Mouse (Mus musculus): Measurements from ENCODE around the gene Runx1.

The Runx1 gene

DNA sequence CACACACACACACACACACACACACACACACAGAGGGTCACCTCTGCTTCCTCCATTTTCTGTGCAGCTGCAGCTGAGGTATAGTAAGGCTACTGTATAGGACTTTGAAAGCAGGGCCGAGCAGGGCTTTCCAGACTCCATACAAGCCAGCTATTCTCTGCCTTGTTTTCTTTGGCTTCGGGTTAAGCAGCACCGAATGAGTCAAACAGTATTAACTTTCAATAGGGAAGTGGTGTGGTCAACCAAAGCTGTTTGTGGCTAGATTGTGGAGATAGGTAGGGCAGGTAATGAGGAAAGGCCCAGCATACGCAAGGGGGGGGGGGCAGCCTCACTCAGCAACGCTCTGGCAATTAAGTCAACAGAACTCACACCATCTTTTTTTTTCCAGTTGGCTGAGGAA is 172.1 kb downstream of the Runx1 start:
- DNase-seq (ENCODE audit: low spot score) = no peak

GRCm38 (mm10) chr16:92651256-92651655 is 174.7 kb downstream of the Runx1 start:
- no peak for DNase-seq (ENCODE audit: low spot score)

GRCm38 (mm10) chr16:92646153-92646552 is 179.8 kb downstream of the Runx1 start:
- no peak for DNase-seq (ENCODE audit: low spot score)

DNA sequence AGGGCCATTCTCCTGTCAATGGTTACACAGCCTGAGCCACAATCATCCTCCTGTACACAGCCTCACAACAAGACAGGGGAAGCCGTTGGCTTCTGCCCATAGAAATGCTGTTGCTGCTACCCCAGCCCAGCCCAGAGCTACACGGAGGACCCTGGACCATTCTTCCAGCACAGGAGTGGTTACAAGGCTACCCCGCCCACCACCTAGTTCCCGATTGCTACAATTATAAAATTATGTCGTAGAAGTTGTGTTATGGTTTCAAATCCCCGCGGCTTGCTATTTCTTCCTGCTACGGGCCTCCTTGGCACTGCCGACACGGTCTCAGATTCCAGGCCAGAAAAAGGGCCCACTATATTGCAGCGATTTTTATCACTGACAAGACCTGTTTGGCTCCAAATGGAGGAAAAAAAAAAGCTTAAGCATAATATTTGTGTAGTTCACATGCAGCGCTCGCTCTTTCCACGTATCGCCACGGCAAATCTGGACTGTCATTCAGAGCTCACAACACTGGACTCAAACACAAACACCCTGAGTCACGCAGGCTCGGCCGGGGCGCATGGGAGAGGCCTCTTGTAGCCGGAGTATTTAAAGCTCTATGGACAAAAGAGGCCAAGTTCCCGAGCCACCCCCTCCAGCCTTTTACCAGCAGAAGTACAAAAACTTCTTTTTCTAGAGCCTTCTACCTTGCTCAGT is 180.4 kb downstream of the Runx1 start:
- DNase-seq (ENCODE audit: low spot score) = no peak

GRCm38 (mm10) chr16:92644718-92645422 is 181.1 kb downstream of the Runx1 start:
- no peak for DNase-seq (ENCODE audit: low spot score)

- DNase-seq (ENCODE audit: low spot score) = no peak
Observed at GRCm38 (mm10) chr16:92644315-92644714, 181.6 kb downstream of the Runx1 start.

DNA sequence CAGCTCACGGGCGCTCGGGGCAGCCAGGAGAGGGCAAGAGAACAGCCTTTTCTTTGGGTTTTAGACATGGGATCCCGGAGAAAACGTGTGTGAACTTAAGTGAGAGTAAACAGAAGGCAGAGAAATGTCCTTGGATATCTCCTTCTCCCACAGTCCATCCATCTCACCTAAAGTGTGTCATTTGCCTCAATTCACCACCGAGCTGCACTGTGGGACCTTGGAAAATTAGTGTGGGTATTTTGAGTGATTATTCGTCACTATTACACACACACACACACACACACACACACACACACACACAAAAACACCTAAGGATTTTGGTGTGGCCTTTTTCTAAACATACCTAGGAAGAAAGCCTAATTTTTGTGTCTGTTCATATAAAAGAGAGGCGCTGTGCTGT is 183.7 kb downstream of the Runx1 start:
- no peak for DNase-seq (ENCODE audit: low spot score)

DNA sequence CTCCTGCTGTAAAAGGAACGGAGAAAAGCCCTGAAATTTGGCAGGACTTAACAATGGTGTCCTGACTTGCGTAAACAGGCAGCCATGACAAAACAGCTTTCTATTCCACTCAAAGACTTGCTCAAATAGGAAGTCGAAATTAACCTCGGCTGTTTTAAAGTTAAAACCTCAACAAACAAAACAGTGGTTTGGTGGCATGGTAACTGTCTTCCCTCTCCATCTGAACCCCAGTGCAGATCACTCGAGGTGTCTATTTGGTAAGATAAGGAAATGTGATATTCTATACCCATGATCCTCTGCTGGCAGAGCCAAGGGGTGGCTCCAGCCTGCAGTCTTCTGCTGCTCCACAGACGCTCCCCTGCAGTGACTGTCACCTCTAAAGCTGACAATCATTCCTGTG is 184.9 kb downstream of the Runx1 start:
- no peak for DNase-seq (ENCODE audit: low spot score)

- no peak for DNase-seq (ENCODE audit: low spot score)
Observed at GRCm38 (mm10) chr16:92639093-92639492, 186.9 kb downstream of the Runx1 start.

DNA sequence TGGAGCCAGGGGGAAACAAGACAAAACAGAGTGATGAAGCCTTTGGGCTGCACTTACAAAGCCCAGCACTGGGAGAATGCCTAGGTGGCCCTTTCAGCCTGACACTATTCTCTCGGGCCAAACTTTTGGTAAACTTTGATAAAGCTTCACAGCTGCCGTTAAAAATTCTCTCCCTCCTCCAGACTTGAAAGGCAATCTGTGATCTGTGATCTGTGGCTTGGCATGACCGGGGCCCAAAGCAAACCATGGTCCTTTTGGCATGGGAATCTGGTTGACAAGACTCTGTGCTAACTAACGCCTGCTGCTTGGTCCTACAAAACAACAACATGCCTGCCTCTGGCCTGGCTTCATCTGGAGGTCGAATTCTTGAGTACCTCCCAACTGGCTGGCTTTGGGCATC is 188.9 kb downstream of the Runx1 start:
- no peak for DNase-seq (ENCODE audit: low spot score)

GRCm38 (mm10) chr16:92632115-92632763 is 193.7 kb downstream of the Runx1 start:
- DNase-seq (ENCODE audit: low spot score) = no peak

DNA sequence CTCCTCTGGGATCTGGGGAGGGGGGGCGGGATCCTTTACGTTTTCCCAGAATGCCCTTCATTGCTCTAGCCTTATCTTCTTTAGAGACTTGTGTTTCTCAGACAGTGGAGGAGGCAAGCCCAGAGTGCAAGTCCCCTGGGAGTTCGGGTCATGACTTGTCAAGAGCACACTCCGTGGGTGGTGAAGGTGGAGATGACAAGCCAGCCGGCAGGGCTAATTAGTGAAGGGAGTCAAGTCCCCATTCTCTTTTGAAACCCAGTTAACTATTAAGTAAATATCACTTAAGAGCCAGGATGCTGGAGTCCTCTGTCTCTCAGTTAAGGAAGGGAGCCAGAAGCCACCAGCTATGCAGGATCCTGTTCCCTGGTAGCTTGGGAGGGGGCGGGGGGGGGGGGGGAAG is 194.3 kb downstream of the Runx1 start:
- no peak for DNase-seq (ENCODE audit: low spot score)

DNA sequence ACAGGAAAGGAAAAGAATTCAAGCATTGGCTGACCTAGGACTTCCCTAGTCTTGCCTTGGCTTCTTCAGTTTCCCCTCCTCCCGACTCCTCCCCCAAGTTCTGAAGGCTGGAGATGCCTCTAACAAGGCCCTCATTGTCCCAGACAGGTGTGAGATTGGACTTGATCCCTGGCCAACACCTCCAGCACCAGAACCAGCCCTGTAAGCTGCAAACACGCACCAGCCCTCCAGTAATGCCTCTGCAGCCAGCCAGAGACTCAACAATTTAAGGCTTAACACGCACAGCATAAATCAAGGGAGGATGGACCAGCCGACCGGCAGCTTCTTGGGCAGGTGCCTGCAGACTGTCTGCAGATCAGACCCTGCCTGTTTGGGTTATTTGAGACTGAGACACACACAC is 195.0 kb downstream of the Runx1 start:
- DNase-seq (ENCODE audit: low spot score) = no peak

GRCm38 (mm10) chr16:92629829-92630228 is 196.1 kb downstream of the Runx1 start:
- no peak for DNase-seq (ENCODE audit: low spot score)

DNA sequence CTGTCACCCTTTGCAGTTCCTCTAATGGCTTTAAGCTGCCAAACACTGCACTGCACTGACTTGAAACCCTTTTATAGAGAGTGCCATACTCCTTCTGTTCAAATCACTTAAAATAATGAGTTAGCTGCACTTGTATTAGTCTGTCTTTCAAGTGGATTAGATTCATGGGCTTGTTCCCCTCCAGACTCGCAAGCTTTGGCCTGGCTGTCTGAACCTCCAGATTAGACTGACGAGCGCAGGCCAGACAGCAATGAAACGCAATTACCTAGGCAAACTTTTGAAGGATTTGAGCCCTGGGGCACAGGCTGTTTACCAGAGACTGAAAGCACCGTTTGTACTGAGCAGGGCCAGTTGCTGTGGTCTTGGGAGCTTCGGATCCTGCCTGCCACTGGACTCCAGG is 198.7 kb downstream of the Runx1 start:
- DNase-seq (ENCODE audit: low spot score) = no peak

DNA sequence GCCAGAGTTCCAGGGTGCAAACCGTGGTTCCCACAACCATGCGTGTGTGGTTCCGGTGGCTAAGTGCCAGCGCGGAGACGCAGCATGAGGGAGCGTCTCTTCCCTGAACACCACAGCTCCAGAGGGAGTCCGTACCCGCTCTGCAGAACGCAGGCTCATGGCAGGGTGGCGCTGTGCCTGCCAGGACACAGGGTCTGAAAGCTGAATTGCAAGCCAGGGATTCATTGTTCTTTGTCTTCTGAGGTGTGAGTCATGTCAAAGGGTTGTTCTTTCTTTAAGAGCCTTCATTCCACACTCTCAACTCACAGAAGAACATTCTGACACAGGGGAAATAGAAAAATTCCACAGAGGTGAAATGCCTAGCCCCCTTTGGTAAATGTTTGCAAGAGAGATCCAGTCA is 202.0 kb downstream of the Runx1 start:
- no peak for DNase-seq (ENCODE audit: low spot score)

DNA sequence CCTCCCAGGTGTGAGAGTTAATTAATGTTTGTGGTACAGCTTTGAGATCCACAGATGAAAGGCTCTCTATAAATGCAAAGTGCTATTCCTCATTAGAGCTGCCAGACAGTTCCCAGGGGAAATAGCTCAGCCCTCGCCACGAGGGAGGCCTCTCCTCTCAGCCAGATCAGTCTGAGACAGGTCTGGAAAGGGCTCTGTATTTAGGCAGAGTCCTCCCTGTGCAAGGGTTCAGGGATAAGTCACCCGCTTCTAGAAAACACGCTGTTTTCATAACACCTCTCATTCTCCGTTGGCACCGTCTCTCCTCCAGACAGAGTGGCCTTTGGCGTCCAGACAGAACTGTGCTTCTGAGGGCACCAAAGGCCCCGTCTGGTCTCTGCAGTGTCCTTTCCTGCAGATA is 204.1 kb downstream of the Runx1 start:
- no peak for DNase-seq (ENCODE audit: low spot score)

DNA sequence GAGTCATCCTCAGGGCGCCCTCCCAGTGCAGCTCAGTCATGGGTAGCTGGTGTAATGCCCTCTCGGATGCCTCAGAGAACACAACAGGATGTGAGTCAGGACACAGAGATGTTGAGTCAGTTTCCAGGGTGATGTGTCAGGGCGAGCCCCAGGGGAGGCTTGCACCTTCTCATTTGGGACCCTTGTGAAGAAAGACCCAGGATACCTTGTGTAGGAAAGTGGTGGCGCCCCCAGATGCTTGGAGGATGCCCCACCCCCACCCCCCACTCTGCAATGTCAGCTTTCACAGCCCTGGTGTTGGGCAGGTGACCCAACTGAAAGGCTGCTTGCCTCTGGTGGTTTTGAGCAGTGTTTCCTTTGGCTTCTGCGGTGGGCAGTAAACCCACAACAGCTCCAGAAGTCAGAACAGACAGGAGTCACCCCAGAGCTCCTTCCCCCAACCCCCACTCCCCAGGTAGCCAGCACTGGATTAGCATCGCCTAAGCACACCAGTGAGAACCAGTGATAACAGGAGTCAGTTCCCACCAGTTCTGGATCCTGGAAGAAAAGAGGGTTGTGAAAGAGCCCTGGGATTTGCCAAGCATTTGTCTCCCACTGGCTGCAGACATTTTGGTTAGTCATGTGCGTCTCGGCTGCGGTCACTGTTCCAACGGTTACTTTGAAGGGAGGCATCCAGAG is 205.0 kb downstream of the Runx1 start:
- DNase-seq (ENCODE audit: low spot score) = no peak

GRCm38 (mm10) chr16:92616839-92617238 is 209.1 kb downstream of the Runx1 start:
- DNase-seq (ENCODE audit: low spot score) = no peak

DNA sequence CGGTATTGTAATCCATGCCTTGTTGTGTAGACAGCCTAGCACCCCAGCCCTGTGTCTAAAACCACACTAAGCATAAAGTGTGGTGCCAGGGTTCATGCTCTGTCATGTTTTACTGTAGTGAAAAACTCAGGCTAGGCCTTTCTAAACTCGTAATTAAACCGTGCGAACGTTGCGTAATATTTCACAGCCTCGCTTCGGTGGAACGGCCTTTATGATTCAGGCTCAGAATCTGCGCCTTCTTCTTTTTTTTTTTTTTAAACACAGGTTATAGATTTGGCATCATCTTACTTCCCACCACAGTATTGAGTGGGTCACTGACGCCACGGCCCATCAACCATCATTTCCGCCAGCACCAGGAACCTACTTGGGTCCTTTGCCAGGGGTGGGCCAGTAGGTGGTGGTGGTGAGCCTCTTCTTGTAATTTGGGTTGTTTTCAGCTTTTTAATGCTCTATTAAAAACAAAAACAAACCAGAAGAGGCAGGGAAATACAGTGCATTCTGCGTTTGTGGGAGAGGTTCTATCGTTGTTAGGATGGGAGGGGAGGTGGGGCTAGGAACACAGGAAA is 210.6 kb downstream of the Runx1 start:
- DNase-seq (ENCODE audit: low spot score) = no peak

GRCm38 (mm10) chr16:92612546-92612945 is 213.4 kb downstream of the Runx1 start:
- DNase-seq (ENCODE audit: low spot score) = no peak

- no peak for DNase-seq (ENCODE audit: low spot score)
Observed at GRCm38 (mm10) chr16:92611641-92612149, 214.3 kb downstream of the Runx1 start.

Measured in ovary, postnatal 36 days (tissue).